Mouse (Mus musculus): ENCODE measurements around the gene Mdm4.

- TF ChIP-seq HCFC1 (IDR thresholded peaks at IDR 0.05; ENCODE audit: borderline replicate concordance, insufficient read depth, low read length) = no peak; the same call in 1 of the 2 replicates
- no peak for TF ChIP-seq ZC3H11A (IDR thresholded peaks at IDR 0.05; ENCODE audit: borderline replicate concordance, low read depth, low read length)
Measured at GRCm38 (mm10) chr1:133045861-133046440, 15.6 kb upstream of the Mdm4 start.

All from ES-E14 (cell line).